Mouse (Mus musculus): ENCODE data around the gene Ppie.

DNA sequence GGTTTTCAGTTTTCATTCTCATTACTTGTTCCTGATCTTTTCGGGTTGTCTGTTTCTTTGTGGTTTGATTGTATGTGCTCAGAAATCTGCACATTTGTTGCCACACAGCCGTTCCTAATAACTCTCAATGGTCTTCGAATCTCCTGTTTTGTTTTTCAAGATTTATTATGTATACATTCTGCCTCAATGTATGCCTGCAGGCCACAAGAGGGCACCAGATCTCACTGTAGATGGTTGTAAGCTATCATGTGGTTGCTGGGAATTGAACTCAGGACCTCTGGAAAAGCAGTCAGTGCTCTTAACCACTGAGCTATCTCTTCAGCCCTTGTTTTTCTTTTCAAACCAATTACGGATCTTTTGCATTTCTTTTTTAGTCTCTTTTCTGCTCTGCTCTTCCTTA, 53.4 kb downstream of the Ppie start:
- TF ChIP-seq POLR2A (IDR thresholded peaks at IDR 0.05; ENCODE audit: control insufficient read depth, low read depth, low read length) (no peak), CTCF (IDR thresholded peaks at IDR 0.05; ENCODE audit: control insufficient read depth, insufficient read depth, insufficient replicate concordance, low read depth, low read length) (no peak)

Measured in testis, adult 2 months (tissue).